Mouse (Mus musculus) thymus, postnatal 36 days (tissue): Measurements from ENCODE around the gene Hsf2.
"Not testable (repeated sequence)": the region's sequence is repeated elsewhere in the genome, so short reads cannot be mapped to it uniquely, and the experiment has no call there.

Experiments used
- DNase-seq, 2 experiments: peaks; one replicate each; pipeline ENCODE4 v3.0.0; 2022; ENCODE audit warnings: mixed read lengths in 2 of 2

The Hsf2 gene

GRCm38 (mm10) chr10:57485908-57486541 lies at the start of gene Hsf2:
Hsf2 (plus strand) TSS chr10:57486385.
- peak; percentile 92 to 97 for DNase-seq

GRCm38 (mm10) chr10:57437898-57438297 lies 48.3 kb upstream of the Hsf2 start:
- no peak for DNase-seq

- DNase-seq = no peak
Measured at GRCm38 (mm10) chr10:57441049-57441448, 45.1 kb upstream of the Hsf2 start.

- no peak for DNase-seq
Measured at GRCm38 (mm10) chr10:57444392-57444791, 41.8 kb upstream of the Hsf2 start.

- DNase-seq = no peak
Measured at GRCm38 (mm10) chr10:57445655-57446054, 40.5 kb upstream of the Hsf2 start.

- no peak for DNase-seq
Measured at GRCm38 (mm10) chr10:57447657-57448050, 38.5 kb upstream of the Hsf2 start.

- peak; percentile 69 to 78 for DNase-seq
Measured at GRCm38 (mm10) chr10:57448051-57448716, 38.0 kb upstream of the Hsf2 start.

GRCm38 (mm10) chr10:57463298-57463697 lies 22.9 kb upstream of the Hsf2 start:
- not testable (repeated sequence) for DNase-seq

GRCm38 (mm10) chr10:57465768-57466167 lies 20.4 kb upstream of the Hsf2 start:
- no peak for DNase-seq

- DNase-seq = no peak
Measured at GRCm38 (mm10) chr10:57477121-57477843, 8.9 kb upstream of the Hsf2 start.

GRCm38 (mm10) chr10:57481717-57482116 lies 4.5 kb upstream of the Hsf2 start:
- no peak for DNase-seq

GRCm38 (mm10) chr10:57484741-57485140 lies 1.4 kb upstream of the Hsf2 start:
- no peak for DNase-seq

- no peak for DNase-seq
Measured at GRCm38 (mm10) chr10:57486542-57487071, 422 bp downstream of the Hsf2 start.

GRCm38 (mm10) chr10:57487201-57487600 lies 1.0 kb downstream of the Hsf2 start:
- DNase-seq = no peak

GRCm38 (mm10) chr10:57488591-57488990 lies 2.4 kb downstream of the Hsf2 start:
- no peak for DNase-seq

- DNase-seq = no peak
Measured at GRCm38 (mm10) chr10:57492050-57492449, 5.9 kb downstream of the Hsf2 start.

GRCm38 (mm10) chr10:57499414-57500156 lies 13.4 kb downstream of the Hsf2 start:
- no peak for DNase-seq

GRCm38 (mm10) chr10:57514616-57515015 lies 28.4 kb downstream of the Hsf2 start:
- no peak for DNase-seq

GRCm38 (mm10) chr10:57515278-57515677 lies 29.1 kb downstream of the Hsf2 start:
- no peak for DNase-seq

- no peak for DNase-seq
Measured at GRCm38 (mm10) chr10:57526469-57526868, 40.3 kb downstream of the Hsf2 start.

GRCm38 (mm10) chr10:57531076-57531475 lies 44.9 kb downstream of the Hsf2 start:
- DNase-seq = no peak

- no peak for DNase-seq
Measured at GRCm38 (mm10) chr10:57531616-57532217, 45.5 kb downstream of the Hsf2 start.
